Mouse (Mus musculus) cerebellum, adult 11 months (tissue): Measurements from ENCODE around the gene Rab31.

Source experiments
- DNase-seq: peaks from one replicate; pipeline ENCODE4 v3.0.0; 2022

Gene Rab31

GRCm38 (mm10) chr17:65771951-65772934 is at the start of gene Rab31:
TSS of gene Rab31 (minus strand) at chr17:65772752.
- DNase-seq = peak; percentile 71

- no peak for DNase-seq
These were observed 47.6 kb upstream of the Rab31 start for GRCm38 (mm10) chr17:65820197-65820596.

GRCm38 (mm10) chr17:65813763-65814162 is 41.2 kb upstream of the Rab31 start:
- DNase-seq = no peak

- no peak for DNase-seq
These were observed 38.5 kb upstream of the Rab31 start for GRCm38 (mm10) chr17:65811032-65811431.

GRCm38 (mm10) chr17:65806416-65806815 is 33.9 kb upstream of the Rab31 start:
- DNase-seq = no peak

- DNase-seq = no peak
These were observed 33.4 kb upstream of the Rab31 start for GRCm38 (mm10) chr17:65805966-65806365.

- DNase-seq = no peak
These were observed 29.5 kb upstream of the Rab31 start for GRCm38 (mm10) chr17:65802026-65802425.

GRCm38 (mm10) chr17:65800451-65800850 is 27.9 kb upstream of the Rab31 start:
- no peak for DNase-seq

GRCm38 (mm10) chr17:65799353-65799752 is 26.8 kb upstream of the Rab31 start:
- DNase-seq = no peak

- no peak for DNase-seq
These were observed 25.9 kb upstream of the Rab31 start for GRCm38 (mm10) chr17:65798446-65798845.

GRCm38 (mm10) chr17:65796056-65796455 is 23.5 kb upstream of the Rab31 start:
- no peak for DNase-seq

- DNase-seq = no peak
These were observed 21.7 kb upstream of the Rab31 start for GRCm38 (mm10) chr17:65794096-65794850.

GRCm38 (mm10) chr17:65793307-65793930 is 20.9 kb upstream of the Rab31 start:
- DNase-seq = no peak

GRCm38 (mm10) chr17:65791161-65791560 is 18.6 kb upstream of the Rab31 start:
- no peak for DNase-seq

GRCm38 (mm10) chr17:65789576-65789975 is 17.0 kb upstream of the Rab31 start:
- no peak for DNase-seq

GRCm38 (mm10) chr17:65788542-65789291 is 16.2 kb upstream of the Rab31 start:
- no peak for DNase-seq

GRCm38 (mm10) chr17:65787261-65787660 is 14.7 kb upstream of the Rab31 start:
- DNase-seq = no peak

- no peak for DNase-seq
These were observed 13.7 kb upstream of the Rab31 start for GRCm38 (mm10) chr17:65786225-65786624.

- DNase-seq = no peak
These were observed 13.2 kb upstream of the Rab31 start for GRCm38 (mm10) chr17:65785707-65786106.

- DNase-seq = no peak
These were observed 12.1 kb upstream of the Rab31 start for GRCm38 (mm10) chr17:65784610-65785140.

- DNase-seq = peak; percentile 78
These were observed 10.9 kb upstream of the Rab31 start for GRCm38 (mm10) chr17:65783182-65784161.
